Mouse (Mus musculus) erythroblast, embryonic 14.5 days (primary cell): Measurements from ENCODE around the gene Vmn2r10.

Experiments used
- GATA1 ChIP-seq: IDR thresholded peaks from 2 replicates; pipeline ENCODE4 v1.6.1; 2012; ENCODE audit warnings: low read length, inconsistent platforms, mixed read lengths
- TAL1 ChIP-seq: IDR thresholded peaks from 3 replicates; pipeline ENCODE4 v1.6.1; 2012; ENCODE audit warnings: low read length, inconsistent platforms, mixed read lengths

DNA sequence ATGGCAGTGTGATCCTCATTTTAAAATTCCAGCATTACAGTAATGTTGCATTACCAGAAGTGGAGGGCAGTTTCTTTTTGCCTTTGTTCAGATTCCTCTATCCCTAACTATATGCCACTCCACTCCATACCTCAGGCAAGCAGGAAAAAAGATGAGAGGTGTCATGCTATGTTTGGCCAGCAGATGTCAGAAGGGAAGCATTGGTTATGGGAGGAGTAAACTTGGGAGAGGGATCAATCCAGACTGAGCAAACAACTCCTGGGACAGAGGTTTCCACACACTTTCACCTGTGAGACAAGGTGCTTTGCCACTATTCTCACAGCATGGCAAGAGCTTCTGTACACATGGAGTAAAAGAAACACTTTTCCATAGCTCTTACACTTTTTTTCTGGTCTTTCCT lies 26.3 kb upstream of the Vmn2r10 start:
- TF ChIP-seq TAL1 (no peak), GATA1 (no peak)
